In genomic region chr5:35851485-35851884, GRCm38 (mm10) we compare ENCODE assay signal across 14 mouse cellular contexts.
"Had no signal": no experiment of that assay in that cellular context is flagged by ENCODE, and none has a peak within 500 bp of the region (broad histone marks: within the 10 kb centered on the region; RNA-seq: fewer than 3 reads in every experiment).

No protein-coding gene starts in this region.

- H3K4me2 ChIP-seq: limb, embryonic 12.5 days; liver, embryonic 13.5 days; lung, embryonic 15.5 days; midbrain, embryonic 15.5 days; stomach, embryonic 15.5 days had no signal

- H3K9me3 ChIP-seq: limb, embryonic 12.5 days; liver, embryonic 13.5 days; lung, embryonic 15.5 days; midbrain, embryonic 15.5 days; stomach, embryonic 15.5 days had no signal

- H3K27me3 ChIP-seq: limb, embryonic 12.5 days; liver, embryonic 13.5 days; lung, embryonic 15.5 days; midbrain, embryonic 15.5 days; stomach, embryonic 15.5 days had no signal

- H3K4me1 ChIP-seq: limb, embryonic 12.5 days; liver, embryonic 13.5 days; lung, embryonic 15.5 days; stomach, embryonic 15.5 days had no signal

- H3K4me3 ChIP-seq: limb, embryonic 12.5 days; liver, embryonic 13.5 days; lung, embryonic 15.5 days; midbrain, embryonic 15.5 days; stomach, embryonic 15.5 days had no signal

- DNase-seq: kidney, adult 18-20 months; kidney, postnatal 25 days; layer of hippocampus, adult 9-11 months; liver; liver, embryonic 13.5 days; liver, postnatal 0 days; lung, postnatal 14 days; right cerebral cortex, postnatal 14 days; thymus, adult 2 months; thymus, postnatal 36 days had no signal

- ATAC-seq: liver, postnatal 0 days; midbrain, embryonic 15.5 days had no signal

- H3K9ac ChIP-seq: limb, embryonic 12.5 days; liver, embryonic 13.5 days; liver, postnatal 0 days; lung, embryonic 15.5 days; midbrain, embryonic 15.5 days; stomach, embryonic 15.5 days had no signal

- H3K27ac ChIP-seq: limb, embryonic 12.5 days; liver, embryonic 13.5 days; lung, embryonic 15.5 days; midbrain, embryonic 15.5 days; stomach, embryonic 15.5 days had no signal

- H3K36me3 ChIP-seq: limb, embryonic 12.5 days; liver, embryonic 13.5 days; lung, embryonic 15.5 days; midbrain, embryonic 15.5 days; stomach, embryonic 15.5 days had no signal
